Mouse (Mus musculus): ENCODE results near the gene Cd3eap. TPM values are rescaled to one million over a fixed set of nuclear protein-coding genes. Genes with fewer than 3 reads are reported as not detected.

The Cd3eap gene
- total RNA-seq, 2 experiments from 2014 or later, result 7.4 to 8.2 TPM

- DNase-seq, result no peak
- intact Hi-C loops (cut with DNase I; ENCODE audit: low total_unique reads), result loop anchor here (10.0 kb wide), 1 partner anchor 106 kb away; no protein-coding TSS in a partner anchor
Measured at GRCm38 (mm10) chr7:19341250-19341649, 18.0 kb downstream of the Cd3eap start.

GRCm38 (mm10) chr7:19338596-19338995 is 20.7 kb downstream of the Cd3eap start:
- intact Hi-C loops (cut with DNase I; ENCODE audit: low total_unique reads), result no loop called here
- DNase-seq, result no peak

- no peak for DNase-seq
- intact Hi-C loops (cut with DNase I; ENCODE audit: low total_unique reads), result no loop called here
Measured at GRCm38 (mm10) chr7:19338060-19338459, 21.2 kb downstream of the Cd3eap start.

- DNase-seq, result no peak
Measured at GRCm38 (mm10) chr7:19337122-19337521, 22.2 kb downstream of the Cd3eap start.

GRCm38 (mm10) chr7:19335583-19335982 is 23.7 kb downstream of the Cd3eap start:
- DNase-seq, result no peak

More at GRCm38 (mm10) chr7:19337122-19337521, 22.2 kb downstream of the Cd3eap start:
- intact Hi-C loops (cut with DNase I; ENCODE audit: low total_unique reads), result no loop called here

GRCm38 (mm10) chr7:19332709-19333352 is 26.5 kb downstream of the Cd3eap start:
- intact Hi-C loops (cut with DNase I; ENCODE audit: low total_unique reads), result no loop called here
- DNase-seq, result peak; percentile 82

More at GRCm38 (mm10) chr7:19335583-19335982, 23.7 kb downstream of the Cd3eap start:
- intact Hi-C loops (cut with DNase I; ENCODE audit: low total_unique reads), result no loop called here

DNA sequence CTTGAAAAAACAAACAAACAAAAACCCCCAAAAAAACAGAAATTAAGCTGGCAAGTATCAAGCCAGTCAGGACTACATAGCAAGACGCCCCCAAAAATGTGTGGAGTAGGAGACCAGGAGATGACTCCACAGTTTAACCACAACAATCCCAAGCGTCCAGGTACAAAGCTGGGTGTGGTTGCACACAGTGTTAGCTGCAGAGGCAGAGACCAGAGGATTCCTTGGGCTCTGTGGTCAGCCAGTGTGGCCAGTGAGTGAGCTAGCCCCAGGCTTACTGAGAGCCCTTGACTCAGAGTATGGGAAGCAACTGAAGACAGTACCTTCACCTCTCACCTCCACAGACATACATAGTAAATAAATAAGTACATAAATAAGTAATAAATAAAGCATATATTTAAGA is 27.4 kb downstream of the Cd3eap start:
- intact Hi-C loops (cut with DNase I; ENCODE audit: low total_unique reads), result no loop called here
- no peak for DNase-seq

DNA sequence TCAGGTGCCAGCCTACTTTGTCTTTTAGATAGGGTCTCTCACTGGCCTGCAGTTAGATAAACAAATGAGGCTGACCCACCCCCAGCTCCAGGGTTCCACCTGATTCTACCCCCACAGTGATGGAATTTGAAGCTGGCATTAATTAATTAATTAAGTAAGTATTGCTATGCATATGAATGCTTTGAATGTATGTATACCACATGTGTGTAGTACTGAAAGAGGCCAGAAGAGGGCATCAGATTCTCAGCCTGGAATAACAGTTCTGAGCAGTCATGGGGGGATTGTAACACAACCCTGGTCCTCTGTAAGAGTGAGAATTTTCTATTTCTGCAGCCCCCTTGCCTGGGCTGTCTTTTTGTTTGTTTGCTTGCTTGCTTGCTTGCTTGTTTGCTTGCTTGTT is 30.9 kb downstream of the Cd3eap start:
- intact Hi-C loops (cut with DNase I; ENCODE audit: low total_unique reads), result no loop called here
- DNase-seq, result no peak

GRCm38 (mm10) chr7:19327782-19328181 is 31.5 kb downstream of the Cd3eap start:
- intact Hi-C loops (cut with DNase I; ENCODE audit: low total_unique reads), result no loop called here
- DNase-seq, result no peak

DNA sequence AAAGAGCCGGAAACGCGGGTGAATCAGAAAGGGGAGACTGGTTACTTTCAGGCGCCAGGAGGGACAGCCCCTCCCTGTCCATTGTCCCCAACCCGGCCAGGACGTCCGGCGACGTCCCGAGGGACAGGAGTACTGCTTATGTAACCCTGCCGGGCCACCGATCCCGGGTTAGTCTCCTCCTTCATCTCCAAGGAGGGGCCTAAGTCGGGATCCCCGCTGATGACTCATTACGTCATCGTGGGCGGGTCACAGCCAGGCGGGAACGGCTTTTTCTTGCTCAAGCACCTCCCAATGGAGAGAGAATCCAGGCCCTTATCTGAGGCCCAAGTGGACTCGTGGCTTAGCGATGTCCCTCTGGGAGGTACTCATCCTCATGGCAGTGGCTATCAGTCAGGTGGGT is 32.2 kb downstream of the Cd3eap start:
- intact Hi-C loops (cut with DNase I; ENCODE audit: low total_unique reads), result no loop called here
- peak; percentile 92 for DNase-seq

- intact Hi-C loops (cut with DNase I; ENCODE audit: low total_unique reads), result no loop called here
Measured at GRCm38 (mm10) chr7:19326359-19326758, 32.9 kb downstream of the Cd3eap start.

GRCm38 (mm10) chr7:19325262-19326199 is 33.8 kb downstream of the Cd3eap start:
- no peak for DNase-seq
- intact Hi-C loops (cut with DNase I; ENCODE audit: low total_unique reads), result no loop called here

More at GRCm38 (mm10) chr7:19326359-19326758, 32.9 kb downstream of the Cd3eap start:
- peak; percentile 92 for DNase-seq

DNA sequence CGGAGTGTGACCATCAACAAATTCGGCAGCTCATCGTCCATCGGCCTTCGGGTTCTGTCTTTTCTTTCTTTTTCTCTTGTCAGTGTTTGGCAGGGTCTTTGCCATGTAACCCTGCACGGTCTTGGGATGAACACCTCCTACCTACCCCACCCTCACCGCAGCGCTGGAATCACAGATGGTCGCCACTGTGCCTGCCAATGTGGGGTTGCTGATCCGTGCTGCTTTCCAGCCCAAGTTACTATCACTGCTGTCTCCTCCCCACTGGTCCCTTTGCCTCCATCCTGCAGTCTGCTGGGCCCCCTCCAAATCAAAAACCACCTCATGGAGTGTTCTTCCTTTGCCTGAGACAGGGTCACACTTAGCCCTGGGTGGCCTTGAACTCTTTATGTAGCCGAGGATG is 35.1 kb downstream of the Cd3eap start:
- no peak for DNase-seq

GRCm38 (mm10) chr7:19322489-19322888 is 36.8 kb downstream of the Cd3eap start:
- no peak for DNase-seq
- intact Hi-C loops (cut with DNase I; ENCODE audit: low total_unique reads), result no loop called here

More for the DNA sequence above, 35.1 kb downstream of the Cd3eap start:
- intact Hi-C loops (cut with DNase I; ENCODE audit: low total_unique reads), result no loop called here

- intact Hi-C loops (cut with DNase I; ENCODE audit: low total_unique reads), result no loop called here
- DNase-seq, result no peak
Measured at GRCm38 (mm10) chr7:19321464-19321863, 37.8 kb downstream of the Cd3eap start.

GRCm38 (mm10) chr7:19320637-19321036 is 38.6 kb downstream of the Cd3eap start:
- no peak for DNase-seq
- intact Hi-C loops (cut with DNase I; ENCODE audit: low total_unique reads), result no loop called here

GRCm38 (mm10) chr7:19319906-19320305 is 39.4 kb downstream of the Cd3eap start:
- intact Hi-C loops (cut with DNase I; ENCODE audit: low total_unique reads), result no loop called here
- peak; percentile 98 for DNase-seq

DNA sequence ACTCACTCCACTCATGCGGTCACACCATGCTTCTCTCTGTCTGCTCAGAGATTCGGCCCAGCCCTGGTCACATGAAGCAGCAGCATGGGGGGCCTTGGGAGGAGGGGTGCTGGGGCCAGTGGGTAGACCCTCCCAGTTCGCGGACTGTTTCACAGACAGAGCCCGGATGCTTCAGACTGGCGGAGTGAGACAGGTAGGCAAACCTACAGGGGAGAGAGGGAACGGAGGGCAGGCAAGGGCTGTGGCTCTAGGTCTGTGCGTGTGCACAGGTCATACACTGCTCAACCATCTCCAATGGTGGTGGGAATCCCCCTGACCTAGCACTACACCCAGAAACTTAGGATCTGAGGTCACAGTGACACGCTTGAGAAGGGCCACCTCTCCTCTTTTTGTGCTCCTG is 39.8 kb downstream of the Cd3eap start:
- intact Hi-C loops (cut with DNase I; ENCODE audit: low total_unique reads), result no loop called here
- no peak for DNase-seq

DNA sequence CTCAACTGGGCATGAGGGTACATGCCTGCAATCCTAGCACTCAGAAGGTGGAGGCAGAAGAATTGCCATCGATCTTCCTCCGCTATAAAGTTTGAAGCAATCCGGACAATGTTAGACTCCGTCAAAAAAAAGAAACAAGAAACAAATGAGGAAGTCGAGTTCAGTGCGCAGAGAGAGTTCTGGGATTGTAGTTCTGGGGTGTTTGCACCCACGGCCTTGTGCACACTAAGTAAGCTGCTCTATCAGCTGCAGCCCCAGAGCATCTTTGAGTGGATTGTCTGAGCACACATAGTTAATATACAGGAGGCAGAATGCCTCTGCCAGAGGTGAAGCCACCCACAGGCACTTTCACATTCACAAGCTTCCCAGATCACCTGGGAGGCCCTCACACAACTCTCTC is 40.6 kb downstream of the Cd3eap start:
- intact Hi-C loops (cut with DNase I; ENCODE audit: low total_unique reads), result no loop called here
- DNase-seq, result no peak

DNA sequence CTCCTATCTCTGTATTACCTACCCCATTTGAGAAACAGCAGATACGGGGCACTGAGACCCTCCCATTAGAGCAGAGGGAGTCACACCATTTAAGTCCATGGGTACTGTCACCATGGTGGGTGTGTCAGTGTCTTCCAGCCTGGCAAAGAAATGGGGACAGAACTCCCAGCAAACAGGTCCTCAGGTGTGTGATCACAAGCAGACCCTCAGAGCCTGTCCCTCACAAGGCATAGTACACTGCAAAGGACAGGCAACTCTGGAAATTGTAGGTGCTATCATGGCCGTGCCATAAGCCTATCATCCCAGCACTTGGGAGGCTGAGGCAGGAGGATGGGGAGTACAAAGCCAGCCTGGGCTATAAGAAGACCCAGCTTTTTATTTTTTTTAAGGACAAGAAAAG is 41.1 kb downstream of the Cd3eap start:
- intact Hi-C loops (cut with DNase I; ENCODE audit: low total_unique reads), result no loop called here
- no peak for DNase-seq
